Mouse (Mus musculus) CH12.LX (cell line): ENCODE measurements around the gene Olfr145.

Source experiments
- CHD2 ChIP-seq: IDR thresholded peaks from 2 replicates; pipeline ENCODE4 v1.6.1; 2011; ENCODE audit warnings: low read length, improper control_type of control experiment
- CTCF ChIP-seq, 2 experiments: IDR thresholded peaks in 1 of 2; conservative IDR thresholded peaks in 1 of 2; 2 replicates each; pipeline ENCODE4 v1.5.1; 2011 to 2012; ENCODE audit warnings: low read depth in 2 of 2, low read length in 2 of 2, improper control_type of control experiment in 1 of 2, inconsistent platforms in 1 of 2, mild to moderate bottlenecking in 1 of 2, moderate library complexity in 1 of 2
- E2F4 ChIP-seq: IDR thresholded peaks from 2 replicates; pipeline ENCODE4 v1.6.1; 2011; ENCODE audit warnings: low read depth, low read length, improper control_type of control experiment; ENCODE audit not compliant: insufficient replicate concordance
- EP300 ChIP-seq: IDR thresholded peaks from 2 replicates; pipeline ENCODE4 v1.6.1; 2011; ENCODE audit warnings: low read length, improper control_type of control experiment
- GABPA ChIP-seq: IDR thresholded peaks from 2 replicates; pipeline ENCODE4 v1.6.1; 2012; ENCODE audit warnings: low read depth, low read length, improper control_type of control experiment, inconsistent platforms; ENCODE audit not compliant: insufficient replicate concordance
- HCFC1 ChIP-seq: IDR thresholded peaks from 2 replicates; pipeline ENCODE4 v1.6.1; 2012; ENCODE audit warnings: low read depth, mild to moderate bottlenecking, inconsistent platforms, low read length, improper control_type of control experiment
- JUND ChIP-seq: conservative IDR thresholded peaks from 2 replicates; pipeline ENCODE4 v1.6.1; 2011; ENCODE audit warnings: low read depth, low read length, improper control_type of control experiment
- MAZ ChIP-seq: IDR thresholded peaks from 2 replicates; pipeline ENCODE4 v1.6.1; 2012; ENCODE audit warnings: low read depth, mild to moderate bottlenecking, inconsistent platforms, low read length, improper control_type of control experiment, moderate library complexity
- POLR2A ChIP-seq: IDR thresholded peaks from 2 replicates; pipeline ENCODE4 v1.6.1; 2011; ENCODE audit warnings: low read depth, mild to moderate bottlenecking, improper control_type of control experiment, low read length
- SIN3A ChIP-seq: IDR thresholded peaks from 2 replicates; pipeline ENCODE4 v1.6.1; 2012; ENCODE audit warnings: low read length, improper control_type of control experiment, inconsistent platforms
- SMC3 ChIP-seq: IDR thresholded peaks from 2 replicates; pipeline ENCODE4 v1.6.1; 2011; ENCODE audit warnings: low read depth, low read length, improper control_type of control experiment
- TBP ChIP-seq: conservative IDR thresholded peaks from 2 replicates; pipeline ENCODE4 v1.6.1; 2011; ENCODE audit warnings: low read depth, low read length, improper control_type of control experiment
- ZMIZ1 ChIP-seq: IDR thresholded peaks from 2 replicates; pipeline ENCODE4 v1.6.1; 2012; ENCODE audit warnings: low read depth, mild to moderate bottlenecking, inconsistent platforms, low read length, improper control_type of control experiment

DNA sequence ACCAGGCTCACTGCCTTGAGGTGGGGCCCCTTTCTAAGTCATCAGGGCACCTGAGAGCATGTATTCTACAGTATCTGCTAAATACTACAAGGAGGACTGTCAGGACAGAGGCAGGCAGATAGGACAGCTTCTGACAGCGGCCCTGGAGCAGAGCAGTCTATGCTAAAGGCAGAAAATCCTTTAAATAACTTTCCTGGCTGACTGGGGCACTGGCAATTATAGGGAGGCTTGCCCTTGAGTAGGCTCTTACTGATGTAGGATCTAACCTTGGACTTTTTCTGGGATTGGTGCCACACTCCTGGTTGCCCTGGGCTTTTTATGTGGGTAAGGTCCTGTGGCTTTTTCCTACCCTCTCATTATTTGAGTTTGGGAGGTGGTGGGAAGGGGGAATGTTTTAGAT, 26.3 kb upstream of the Olfr145 start:
- TF ChIP-seq TBP (no peak), GABPA (no peak), ZMIZ1 (no peak), HCFC1 (no peak), MAZ (no peak), SMC3 (no peak), POLR2A (no peak), SIN3A (no peak), CHD2 (no peak), CTCF (conservative IDR thresholded peaks at IDR 0.05 in 1 of 2, IDR thresholded peaks at IDR 0.05 in 1 of 2; ENCODE audit: low read depth in 2 of 2, low read length in 2 of 2) (no peak), E2F4 (no peak), EP300 (no peak), JUND (no peak)
